Mouse (Mus musculus) neural tube, embryonic 12.5 days (tissue): ENCODE measurements around the gene Cmss1. TPM values are rescaled to one million over a fixed set of nuclear protein-coding genes. Genes with fewer than 3 reads are reported as not detected.

Experiments used
- ATAC-seq: fragments of 200-750 bp; cut with Nextera tagmentation; 2 replicates; pipeline ENCODE4 v1.8.0; 2017; ENCODE audit warnings: low read depth, mild to moderate bottlenecking, moderate TSS enrichment, moderate library complexity; ENCODE audit not compliant: low FRiP score
- H3K27ac ChIP-seq: fragments of 300-500 bp; sonication (generic); 2 replicates; pipeline ENCODE4 v1.5.1; 2016
- H3K27me3 ChIP-seq: fragments of 300-500 bp; sonication (generic); replicated peaks from 2 replicates; pipeline ENCODE4 v1.6.1; 2016; ENCODE audit warnings: mild to moderate bottlenecking
- H3K36me3 ChIP-seq: fragments of 300-500 bp; sonication (generic); 2 replicates; pipeline ENCODE4 v1.6.1; 2016; ENCODE audit warnings: mild to moderate bottlenecking
- H3K4me1 ChIP-seq: fragments of 300-500 bp; sonication (generic); 2 replicates; pipeline ENCODE4 v1.6.1; 2016
- H3K4me2 ChIP-seq: fragments of 300-500 bp; sonication (generic); replicated peaks from 2 replicates; pipeline ENCODE4 v1.6.1; 2016; ENCODE audit warnings: mild to moderate bottlenecking
- H3K4me3 ChIP-seq: fragments of 300-500 bp; sonication (generic); 2 replicates; pipeline ENCODE4 v1.5.1; 2016
- H3K9ac ChIP-seq: fragments of 300-500 bp; sonication (generic); 2 replicates; pipeline ENCODE4 v1.6.1; 2016; ENCODE audit warnings: mild to moderate bottlenecking
- H3K9me3 ChIP-seq: fragments of 300-500 bp; sonication (generic); 2 replicates; pipeline ENCODE4 v1.6.1; 2016; ENCODE audit warnings: mild to moderate bottlenecking
- WGBS: fragments of 180-500 bp; shearing (Covaris S2); methylation state at CpG from one replicate; pipeline ENCODE4 v1.1.7; 2016; 5-methylcytosine and 5-hydroxymethylcytosine counted together
- polyA plus RNA-seq: library from polyadenylated mRNA; unstranded; fragments of >200 nt; fragmentation: Nextera tagmentation; extraction: Ambion mirVana; gene quantifications from 2 replicates; pipeline ENCODE4 v1.2.1, GENCODE M21; 2016

The Cmss1 gene
- polyA plus RNA-seq, 1 experiment from 2014 or later: 37.9 TPM

DNA sequence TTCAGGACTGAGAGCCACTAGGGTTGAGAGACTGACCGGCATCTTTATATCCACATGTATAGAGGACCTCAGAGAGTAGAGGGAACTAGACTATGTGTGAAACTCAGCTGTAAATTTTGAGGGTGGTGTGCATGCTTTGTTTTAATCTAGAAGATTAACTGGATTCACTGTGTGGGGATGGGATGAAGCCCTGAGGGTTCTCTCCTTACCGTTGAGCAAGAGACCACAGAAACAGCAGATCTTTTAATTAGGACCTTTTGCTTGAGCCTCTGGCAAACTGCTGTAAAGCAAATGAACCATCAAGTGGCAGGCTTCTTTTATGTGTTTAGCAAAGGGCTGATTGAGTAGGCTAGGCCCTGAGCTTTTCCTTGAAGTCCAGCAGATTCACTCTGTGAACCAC lies 150.7 kb downstream of the Cmss1 start:
- H3K9ac ChIP-seq: no peak overlapping the region
- H3K27ac ChIP-seq: no peak overlapping the region
- no peaks in the 10 kb centered on the region for H3K4me1 ChIP-seq
- no peaks in the 10 kb centered on the region for H3K36me3 ChIP-seq
- ATAC-seq: no peak
- no peak overlapping the region for H3K4me3 ChIP-seq
- H3K27me3 ChIP-seq: no peaks in the 10 kb centered on the region
- 54% methylated on average over 2 of the region's 2 CpGs for WGBS
- no peaks in the 10 kb centered on the region for H3K9me3 ChIP-seq
- H3K4me2 ChIP-seq: no peak overlapping the region

DNA sequence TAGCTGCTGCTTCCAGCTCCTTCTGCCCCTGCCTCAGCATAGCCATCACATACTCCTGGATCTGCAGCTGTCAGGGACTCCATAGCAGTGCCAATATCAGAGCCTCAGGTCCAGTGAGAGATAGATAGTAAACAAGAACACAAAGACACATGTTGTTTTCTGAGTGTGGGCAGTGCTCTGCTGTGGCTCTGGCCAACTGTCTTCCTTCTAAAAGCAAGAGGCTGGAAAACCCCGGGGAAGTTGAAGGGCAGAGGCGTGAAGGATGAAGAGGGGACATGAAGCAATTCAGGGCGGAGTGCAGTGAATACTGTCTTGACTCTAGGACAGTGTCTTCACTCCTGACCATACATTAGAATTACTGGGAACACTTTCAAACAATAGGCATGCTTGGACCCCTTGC lies 151.1 kb downstream of the Cmss1 start:
- no peak overlapping the region for H3K27ac ChIP-seq
- 69% methylated on average over 3 of the region's 3 CpGs for WGBS

DNA sequence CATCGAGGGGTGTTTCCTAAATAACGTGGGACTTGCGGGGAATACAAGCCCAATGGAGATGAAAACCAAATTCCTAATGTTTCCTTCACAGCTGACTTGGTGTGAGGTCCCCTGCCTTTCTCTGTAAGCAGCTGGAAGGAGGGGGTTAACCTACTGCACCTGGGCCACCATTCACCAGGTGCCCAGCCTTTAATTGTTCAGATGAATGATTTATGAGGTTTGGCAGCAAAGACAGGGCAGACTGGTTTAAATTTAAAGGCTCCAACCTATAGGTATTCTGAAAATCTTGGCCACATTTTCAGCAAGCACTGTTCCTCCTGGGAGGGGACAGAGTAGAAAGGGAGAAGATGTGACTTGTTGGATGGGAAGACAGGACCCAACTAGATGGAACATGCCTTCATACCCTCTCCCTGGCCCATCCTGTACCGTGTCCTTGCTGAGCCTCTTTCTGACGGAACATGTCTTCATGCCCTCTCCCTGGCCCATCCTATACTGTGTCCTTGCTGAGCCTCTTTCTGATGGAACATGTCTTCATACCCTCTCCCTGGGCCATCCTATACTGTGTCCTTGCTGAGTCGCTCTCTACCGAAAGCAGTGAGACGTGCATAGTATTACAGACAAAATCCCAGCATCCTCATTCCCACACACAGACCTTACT lies 152.4 kb downstream of the Cmss1 start:
- no peak for ATAC-seq
- Histone ChIP-seq H3K9me3 (no peaks in the 10 kb centered on the region), H3K9ac (no peak overlapping the region), H3K4me2 (no peak overlapping the region), H3K36me3 (no peaks in the 10 kb centered on the region), H3K27ac (no peak overlapping the region), H3K4me1 (no peaks in the 10 kb centered on the region), H3K4me3 (no peak overlapping the region), H3K27me3 (no peaks in the 10 kb centered on the region)
- 90% methylated on average over 8 of the region's 8 CpGs for WGBS

More for the DNA sequence above, 151.1 kb downstream of the Cmss1 start:
- H3K4me1 ChIP-seq: no peaks in the 10 kb centered on the region
- no peaks in the 10 kb centered on the region for H3K27me3 ChIP-seq
- no peaks in the 10 kb centered on the region for H3K9me3 ChIP-seq
- no peak for ATAC-seq
- no peak overlapping the region for H3K9ac ChIP-seq
- no peak overlapping the region for H3K4me2 ChIP-seq
- H3K4me3 ChIP-seq: no peak overlapping the region
- H3K36me3 ChIP-seq: no peaks in the 10 kb centered on the region

DNA sequence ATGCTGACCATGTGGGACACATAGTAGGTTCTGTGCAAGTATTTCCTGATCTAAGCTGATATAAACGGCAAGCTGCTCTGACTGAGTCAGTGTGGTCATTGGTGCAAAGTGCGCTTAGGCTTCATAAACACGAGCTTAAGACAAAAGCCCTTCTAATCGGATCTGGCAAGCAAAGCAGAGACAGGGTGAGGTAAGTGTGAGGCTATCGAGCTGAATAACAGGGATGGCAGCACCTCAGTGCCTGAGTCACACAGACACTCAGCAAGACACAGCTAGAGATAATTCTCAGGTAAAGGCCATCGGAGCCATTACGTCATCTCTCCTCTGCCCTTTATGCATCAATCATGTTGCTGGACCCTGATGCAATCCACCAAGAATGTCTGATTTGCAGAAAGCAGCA lies 153.7 kb downstream of the Cmss1 start:
- WGBS: 81% methylated on average over 7 of the region's 7 CpGs
- Histone ChIP-seq H3K4me2 (no peak overlapping the region), H3K27ac (no peak overlapping the region), H3K36me3 (no peaks in the 10 kb centered on the region), H3K9ac (no peak overlapping the region), H3K9me3 (0 out of 2 replicates have a peak, but pooled peaks cover 5% of the 10 kb centered on the region), H3K27me3 (no peaks in the 10 kb centered on the region), H3K4me3 (no peak overlapping the region), H3K4me1 (no peaks in the 10 kb centered on the region)
- ATAC-seq: peak; percentile 21; the same call in 1 of the 2 replicates

DNA sequence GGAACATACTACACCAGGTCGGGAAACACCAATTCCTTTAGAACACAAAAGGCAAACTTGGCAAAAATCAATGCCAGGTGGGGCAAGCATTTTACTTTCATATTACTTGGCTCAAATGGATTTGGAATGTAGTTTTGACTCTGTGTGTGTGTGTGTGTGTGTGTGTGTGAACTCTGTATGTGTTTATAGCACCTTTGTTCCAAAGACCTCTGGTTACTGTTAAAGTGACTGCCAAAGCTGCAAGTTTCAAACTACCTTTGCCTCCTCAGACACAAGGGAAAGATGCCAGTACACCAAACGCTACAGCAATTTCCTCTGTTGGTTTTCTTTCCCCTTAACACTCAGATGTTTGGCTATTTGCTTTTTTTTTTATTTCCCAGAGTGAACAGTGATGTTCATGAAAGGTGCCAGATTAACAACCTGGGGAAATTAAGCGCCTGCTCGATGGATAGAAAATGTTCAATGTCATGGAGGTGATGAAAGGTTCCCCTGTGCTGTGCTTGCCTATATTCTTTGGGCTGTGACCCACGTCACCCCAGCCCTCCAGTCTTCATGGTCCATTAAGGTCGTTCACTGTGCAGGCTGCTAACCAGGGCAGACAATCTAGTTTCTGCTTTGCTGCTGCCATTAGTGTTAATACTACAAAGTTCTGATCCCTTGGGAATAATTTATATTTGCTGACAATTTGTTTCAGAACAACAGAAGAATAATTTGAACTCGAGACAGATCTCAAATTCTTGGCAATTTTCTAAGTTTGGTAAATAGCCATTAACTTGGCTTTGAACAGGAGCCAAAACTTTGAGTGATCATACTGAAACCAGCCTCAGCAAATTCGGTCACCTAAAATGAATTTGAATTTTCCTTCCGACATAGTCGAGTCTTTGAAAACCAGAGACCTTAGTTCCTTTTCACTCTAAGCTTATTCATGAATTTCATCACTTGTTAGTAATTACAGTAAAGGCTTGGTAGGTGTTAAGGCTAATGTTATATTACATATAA lies 161.3 kb downstream of the Cmss1 start:
- H3K27ac ChIP-seq: no peak overlapping the region
- 0 out of 2 replicates have a peak, but pooled peaks cover 5% of the 10 kb centered on the region for H3K9me3 ChIP-seq
- H3K36me3 ChIP-seq: no peaks in the 10 kb centered on the region
- no peak overlapping the region for H3K4me3 ChIP-seq
- no peaks in the 10 kb centered on the region for H3K4me1 ChIP-seq
- ATAC-seq: no peak
- no peaks in the 10 kb centered on the region for H3K27me3 ChIP-seq
- H3K4me2 ChIP-seq: no peak overlapping the region
- no peak overlapping the region for H3K9ac ChIP-seq
- WGBS: 53% methylated on average over 10 of the region's 10 CpGs

DNA sequence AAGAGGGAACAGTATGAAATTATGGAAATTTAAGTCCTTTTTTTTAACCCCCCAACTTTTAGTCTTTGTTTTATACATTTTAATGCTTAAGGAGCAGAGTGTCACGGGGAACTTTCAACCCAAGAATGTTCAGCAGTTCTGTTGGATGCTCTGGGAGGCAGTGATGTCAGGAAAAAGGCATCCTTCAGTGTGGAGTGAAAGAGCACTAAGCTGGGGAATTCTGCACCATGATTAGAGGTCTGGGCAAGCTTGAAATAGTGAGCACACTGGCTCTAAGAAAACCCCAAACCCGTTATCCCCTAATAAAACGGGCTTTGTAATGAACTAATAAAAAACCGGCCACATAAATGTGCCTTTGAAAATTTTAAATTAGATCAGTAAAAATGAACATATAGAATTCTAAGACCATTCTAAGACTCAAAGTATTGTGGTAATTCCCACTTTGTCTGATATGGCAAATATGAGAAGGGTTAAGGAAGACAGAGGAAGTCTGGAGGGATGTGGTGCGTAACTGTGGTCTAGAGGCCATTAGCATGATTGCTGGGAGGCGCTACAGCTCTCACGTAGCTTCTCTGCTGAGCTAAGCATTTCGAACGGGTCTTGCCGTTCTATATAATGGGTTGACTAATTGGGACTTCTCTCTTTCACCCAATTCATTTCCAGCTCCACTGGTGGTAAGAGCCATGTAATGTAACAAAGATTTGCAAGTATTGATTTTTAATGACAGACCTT lies 165.8 kb downstream of the Cmss1 start:
- Histone ChIP-seq H3K4me1 (no peaks in the 10 kb centered on the region), H3K4me2 (no peak overlapping the region), H3K27ac (no peak overlapping the region), H3K9me3 (no peaks in the 10 kb centered on the region), H3K4me3 (no peak overlapping the region), H3K27me3 (no peaks in the 10 kb centered on the region), H3K9ac (no peak overlapping the region), H3K36me3 (no peaks in the 10 kb centered on the region)
- 75% methylated on average over 10 of the region's 10 CpGs for WGBS
- ATAC-seq: no peak

DNA sequence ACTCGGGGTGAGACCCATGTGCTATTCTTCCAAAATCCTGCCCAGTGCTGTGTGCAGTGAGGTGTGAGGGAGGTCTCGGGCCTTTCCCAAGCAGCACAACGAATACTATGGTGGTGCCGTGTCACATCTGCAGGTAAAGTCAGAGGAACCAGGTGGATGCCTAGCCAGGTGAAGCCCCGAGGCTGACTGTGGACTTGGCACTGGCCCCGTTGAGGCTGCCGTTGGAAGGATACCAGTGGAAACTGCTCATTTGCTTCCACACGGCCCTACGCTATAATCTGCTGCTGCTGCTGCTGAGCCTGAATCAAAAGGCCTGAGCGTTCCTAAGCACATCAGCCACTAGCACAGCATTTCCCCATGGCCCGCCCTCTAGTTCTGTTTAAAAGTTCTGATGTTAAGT lies 167.5 kb downstream of the Cmss1 start:
- Histone ChIP-seq H3K27me3 (no peaks in the 10 kb centered on the region), H3K4me3 (no peak overlapping the region), H3K4me1 (no peaks in the 10 kb centered on the region), H3K4me2 (no peak overlapping the region), H3K9me3 (no peaks in the 10 kb centered on the region), H3K27ac (no peak overlapping the region), H3K36me3 (no peaks in the 10 kb centered on the region), H3K9ac (no peak overlapping the region)
- no peak for ATAC-seq
- 89% methylated on average over 11 of the region's 11 CpGs for WGBS

DNA sequence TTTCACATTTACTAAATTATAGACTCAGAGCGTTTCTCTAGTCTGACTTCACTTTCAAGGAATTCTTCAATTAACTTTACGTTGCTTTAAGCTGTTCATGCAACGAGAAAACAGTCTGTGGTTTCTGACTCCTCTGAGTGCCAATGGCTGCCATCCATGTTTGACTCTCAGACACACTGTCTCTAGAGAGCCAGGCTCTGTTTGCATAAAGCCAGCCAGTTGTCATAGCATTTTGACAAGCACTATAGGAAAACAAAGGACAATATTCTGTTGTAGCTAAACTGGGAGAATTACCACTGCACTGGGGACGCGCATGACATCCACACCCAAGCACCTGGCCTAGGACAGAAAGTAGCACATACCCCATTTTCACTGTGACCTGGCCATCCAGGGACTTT lies 168.4 kb downstream of the Cmss1 start:
- no peaks in the 10 kb centered on the region for H3K27me3 ChIP-seq
- H3K9me3 ChIP-seq: no peaks in the 10 kb centered on the region

DNA sequence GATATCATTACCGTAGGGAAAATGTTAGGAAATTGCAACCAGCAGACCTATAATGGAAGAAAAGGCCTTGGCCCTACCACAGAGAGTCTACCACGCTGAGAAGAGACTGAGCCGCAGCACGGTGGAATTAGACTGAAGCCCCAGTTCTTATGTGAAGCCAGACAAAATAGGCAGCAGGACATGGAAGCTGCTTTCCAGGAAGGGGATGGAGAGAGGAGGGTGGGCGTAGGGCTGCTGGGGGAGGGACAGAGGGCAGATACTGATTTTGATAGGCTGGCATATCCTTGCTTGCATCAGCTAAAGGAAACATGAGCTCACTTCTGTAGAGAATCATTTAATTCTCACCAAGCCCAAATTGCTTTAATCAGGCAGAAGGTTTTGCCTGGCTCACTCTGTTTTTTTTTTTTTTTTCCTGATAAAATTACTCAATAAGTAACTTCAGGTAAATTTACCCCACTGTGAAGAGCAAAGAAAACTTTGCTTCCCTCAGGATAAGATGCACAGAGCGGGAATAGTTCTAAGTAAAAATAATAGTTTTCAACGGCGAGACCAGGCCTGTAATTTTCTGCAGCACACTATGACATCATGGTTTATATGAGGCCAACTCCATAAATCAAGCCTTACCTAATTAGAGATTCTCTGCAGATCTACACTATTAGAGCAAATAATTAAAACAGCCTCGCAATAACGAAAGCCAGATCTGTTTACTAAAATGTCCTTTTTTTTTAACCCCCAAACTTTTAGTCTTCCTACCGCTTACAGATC lies 169.0 kb downstream of the Cmss1 start:
- ATAC-seq: no peak
- no peak overlapping the region for H3K9ac ChIP-seq
- H3K4me1 ChIP-seq: no peaks in the 10 kb centered on the region
- no peak overlapping the region for H3K4me2 ChIP-seq
- H3K36me3 ChIP-seq: no peaks in the 10 kb centered on the region
- no peak overlapping the region for H3K4me3 ChIP-seq
- H3K27ac ChIP-seq: no peak overlapping the region
- H3K27me3 ChIP-seq: no peaks in the 10 kb centered on the region
- no peaks in the 10 kb centered on the region for H3K9me3 ChIP-seq
- 75% methylated on average over 11 of the region's 11 CpGs for WGBS

More for the DNA sequence above, 168.4 kb downstream of the Cmss1 start:
- ATAC-seq: no peak
- Histone ChIP-seq H3K4me1 (no peaks in the 10 kb centered on the region), H3K27ac (no peak overlapping the region), H3K36me3 (no peaks in the 10 kb centered on the region), H3K9ac (no peak overlapping the region), H3K4me2 (no peak overlapping the region), H3K4me3 (no peak overlapping the region)
- WGBS: 81% methylated on average over 5 of the region's 5 CpGs

DNA sequence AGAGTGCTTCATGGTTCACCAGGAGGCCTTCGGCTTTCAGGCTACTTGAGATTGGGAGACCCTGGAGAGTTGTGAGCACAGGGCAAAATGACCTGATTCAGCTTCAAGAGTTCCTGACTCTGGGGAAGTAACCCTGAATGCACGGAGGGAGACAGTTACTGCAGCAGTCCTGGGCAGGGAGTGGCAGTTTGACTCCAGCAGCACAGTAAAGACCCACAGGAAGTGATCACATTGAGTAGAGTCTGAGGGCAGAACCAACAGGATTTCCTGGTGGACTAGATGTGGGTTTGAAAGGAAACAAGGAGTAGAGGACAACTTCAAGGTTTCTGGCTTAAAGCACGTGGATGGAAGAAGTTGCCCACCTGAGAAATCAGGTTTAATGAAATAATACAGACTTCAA lies 172.0 kb downstream of the Cmss1 start:
- no peak overlapping the region for H3K4me2 ChIP-seq
- H3K27me3 ChIP-seq: no peaks in the 10 kb centered on the region
- no peaks in the 10 kb centered on the region for H3K9me3 ChIP-seq
- no peak overlapping the region for H3K4me3 ChIP-seq
- H3K27ac ChIP-seq: no peak overlapping the region
- H3K9ac ChIP-seq: no peak overlapping the region
- no peaks in the 10 kb centered on the region for H3K36me3 ChIP-seq
- no peak for ATAC-seq
- no peaks in the 10 kb centered on the region for H3K4me1 ChIP-seq
- WGBS: 84% methylated on average over 3 of the region's 3 CpGs

DNA sequence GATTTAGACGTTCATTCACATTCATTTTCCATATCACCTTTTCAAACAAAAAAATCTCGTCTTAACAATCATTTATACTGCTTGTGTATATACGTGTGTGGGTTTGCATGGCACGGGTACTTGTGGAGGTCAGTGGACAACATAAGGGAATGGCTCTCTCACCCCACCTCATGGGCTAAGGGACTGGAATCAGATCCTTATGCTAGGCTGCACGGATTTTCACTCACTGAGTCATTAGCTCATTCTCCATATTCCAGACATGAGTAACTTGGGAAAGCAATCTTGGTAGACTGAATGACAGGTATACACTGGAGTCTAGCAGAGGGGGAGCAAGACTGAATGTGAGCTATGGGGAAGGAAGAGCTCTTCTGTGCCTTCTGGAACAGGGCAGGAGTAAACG lies 173.0 kb downstream of the Cmss1 start:
- no peaks in the 10 kb centered on the region for H3K36me3 ChIP-seq
- H3K4me3 ChIP-seq: no peak overlapping the region
- H3K27ac ChIP-seq: no peak overlapping the region
- no peak overlapping the region for H3K9ac ChIP-seq
- H3K4me2 ChIP-seq: no peak overlapping the region
- no peaks in the 10 kb centered on the region for H3K27me3 ChIP-seq
- WGBS: 88% methylated on average over 6 of the region's 6 CpGs
- H3K9me3 ChIP-seq: no peaks in the 10 kb centered on the region
- ATAC-seq: no peak
- no peaks in the 10 kb centered on the region for H3K4me1 ChIP-seq
